Mouse (Mus musculus) adrenal gland, adult 8-10 months (tissue): Measurements from ENCODE around the gene Fam222b. TPM values are rescaled to one million over a fixed set of nuclear protein-coding genes. Genes with fewer than 3 reads are reported as not detected.

Experiments
- DNase-seq: peaks from one replicate; pipeline ENCODE4 v3.0.0; 2022
- total RNA-seq, 4 experiments: library from RNA; stranded (reverse); gene quantifications; 2 replicates each; pipeline ENCODE4 v1.2.4; 2022

Fam222b gene
- total RNA-seq, 4 experiments from 2014 or later: 19.6 to 29.0 (median 22.4) TPM

GRCm38 (mm10) chr11:78164924-78165760, 70.7 kb downstream of the Fam222b start, which contains the start of gene Traf4:
Gene Traf4 (minus strand): TSS chr11:78165589.
- peak; percentile 69 for DNase-seq

- DNase-seq: no peak
Measured at GRCm38 (mm10) chr11:78165761-78166109, 71.3 kb downstream of the Fam222b start.

GRCm38 (mm10) chr11:78166161-78166560, 71.7 kb downstream of the Fam222b start:
- no peak for DNase-seq

GRCm38 (mm10) chr11:78166640-78167039, 72.2 kb downstream of the Fam222b start:
- DNase-seq: no peak

GRCm38 (mm10) chr11:78167257-78167959, 72.9 kb downstream of the Fam222b start:
- no peak for DNase-seq

GRCm38 (mm10) chr11:78168541-78169468, 74.3 kb downstream of the Fam222b start:
- no peak for DNase-seq

- no peak for DNase-seq
Measured at GRCm38 (mm10) chr11:78170306-78170705, 75.8 kb downstream of the Fam222b start.

- no peak for DNase-seq
Measured at GRCm38 (mm10) chr11:78171328-78171727, 76.9 kb downstream of the Fam222b start.

- DNase-seq: no peak
Measured at GRCm38 (mm10) chr11:78172034-78172747, 77.7 kb downstream of the Fam222b start.

GRCm38 (mm10) chr11:78172748-78173383, 78.4 kb downstream of the Fam222b start:
- DNase-seq: no peak

GRCm38 (mm10) chr11:78174506-78174905, 80.0 kb downstream of the Fam222b start:
- no peak for DNase-seq

GRCm38 (mm10) chr11:78175771-78176401, 81.4 kb downstream of the Fam222b start:
- DNase-seq: no peak

- peak; percentile 92 for DNase-seq
Measured at GRCm38 (mm10) chr11:78176402-78176862, 82.0 kb downstream of the Fam222b start, which contains the start of the genes Nek8 and Tlcd1. Gene Nek8 (minus strand): TSS chr11:78176675. Gene Tlcd1 (plus strand): TSS chr11:78176711.

- no peak for DNase-seq
Measured at GRCm38 (mm10) chr11:78176905-78177331, 82.5 kb downstream of the Fam222b start.

GRCm38 (mm10) chr11:78177437-78177836, 83.0 kb downstream of the Fam222b start:
- no peak for DNase-seq

- DNase-seq: peak; percentile 94
Measured at GRCm38 (mm10) chr11:78177903-78178858, 83.7 kb downstream of the Fam222b start.

GRCm38 (mm10) chr11:78178859-78179437, 84.5 kb downstream of the Fam222b start:
- DNase-seq: peak; percentile 66

GRCm38 (mm10) chr11:78179438-78179999, 85.1 kb downstream of the Fam222b start:
- DNase-seq: no peak
